Mouse (Mus musculus) layer of hippocampus, adult 6 months (tissue): ENCODE results near the gene Efr3b. TPM values are rescaled to one million over a fixed set of nuclear protein-coding genes. Genes with fewer than 3 reads are reported as not detected.

Experiments used
- long read RNA-seq, 2 experiments: library from polyadenylated mRNA; unstranded; transcript quantifications; one replicate each; pipeline ENCODE4 v2.0.0; 2019 to 2020
- polyA plus RNA-seq: library from polyadenylated mRNA; unstranded; fragments of <200 nt; fragmentation: Nextera tagmentation; gene quantifications from 2 replicates; pipeline ENCODE4 v1.2.3, GENCODE M21; 2021

The Efr3b gene
- 31.2 and 34.8 TPM in 2 replicates for polyA plus RNA-seq
- long read RNA-seq, experiment 1, full-length matches to known transcripts: 1 of 20 reads
- long read RNA-seq, experiment 1, partial matches to known transcripts: 2 of 20 reads
- long read RNA-seq, experiment 1, other reads (novel, unspliced or antisense): 17 of 20 reads
- long read RNA-seq, experiment 2, full-length matches to known transcripts: 7 of 78 reads
- long read RNA-seq, experiment 2, partial matches to known transcripts: 11 of 78 reads
- long read RNA-seq, experiment 2, other reads (novel, unspliced or antisense): 60 of 78 reads

DNA sequence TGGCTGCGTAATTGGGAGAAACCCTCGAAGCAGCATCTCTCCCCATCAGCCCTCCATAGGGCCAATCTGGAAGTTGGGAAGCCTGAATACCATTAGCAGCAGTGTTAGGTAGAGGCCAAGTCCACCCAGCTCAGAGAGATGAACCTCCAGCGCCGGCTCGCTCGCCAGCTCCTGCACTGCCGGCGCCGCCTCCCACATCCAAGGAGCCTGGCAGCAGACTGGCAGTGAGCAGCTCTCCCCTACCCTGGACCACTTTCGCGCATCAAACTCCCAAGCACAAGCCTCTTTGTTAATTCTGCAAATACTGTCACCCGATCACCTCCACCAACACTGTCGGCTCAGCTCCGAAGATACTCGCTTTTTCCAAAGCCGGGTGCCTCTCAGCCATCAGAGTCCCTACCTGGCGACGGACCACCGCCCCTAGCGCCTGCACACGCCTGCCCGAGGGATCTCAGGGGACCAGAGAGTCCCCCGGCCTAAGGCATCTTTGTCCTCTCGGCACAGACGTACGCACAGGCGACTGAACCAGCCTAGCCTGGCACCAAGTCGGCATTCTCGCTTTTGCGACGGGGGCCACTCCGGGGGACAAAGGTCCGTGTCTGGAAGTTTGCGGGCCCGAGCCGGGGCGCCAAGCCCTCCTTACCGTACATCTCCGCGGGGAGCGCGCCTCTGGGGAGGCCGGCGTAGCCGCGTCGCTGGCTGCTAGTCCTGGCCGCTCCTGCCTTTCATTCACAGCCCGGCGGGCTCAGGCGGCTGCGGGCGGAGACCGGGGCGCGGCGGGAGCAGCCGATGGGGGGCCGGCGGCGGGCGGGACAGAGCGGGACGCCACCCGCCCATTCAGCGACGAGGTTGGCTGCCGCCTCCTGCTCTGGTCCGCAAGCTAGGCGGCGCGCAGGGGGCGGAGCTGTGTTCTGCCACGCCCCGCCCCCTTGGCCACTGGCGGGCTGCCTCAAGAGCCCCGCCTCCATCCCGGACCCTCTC is at the start of gene Efr3b:
Gene Efr3b (minus strand): TSS at position 855 of the 981 bp plus-strand sequence.

DNA sequence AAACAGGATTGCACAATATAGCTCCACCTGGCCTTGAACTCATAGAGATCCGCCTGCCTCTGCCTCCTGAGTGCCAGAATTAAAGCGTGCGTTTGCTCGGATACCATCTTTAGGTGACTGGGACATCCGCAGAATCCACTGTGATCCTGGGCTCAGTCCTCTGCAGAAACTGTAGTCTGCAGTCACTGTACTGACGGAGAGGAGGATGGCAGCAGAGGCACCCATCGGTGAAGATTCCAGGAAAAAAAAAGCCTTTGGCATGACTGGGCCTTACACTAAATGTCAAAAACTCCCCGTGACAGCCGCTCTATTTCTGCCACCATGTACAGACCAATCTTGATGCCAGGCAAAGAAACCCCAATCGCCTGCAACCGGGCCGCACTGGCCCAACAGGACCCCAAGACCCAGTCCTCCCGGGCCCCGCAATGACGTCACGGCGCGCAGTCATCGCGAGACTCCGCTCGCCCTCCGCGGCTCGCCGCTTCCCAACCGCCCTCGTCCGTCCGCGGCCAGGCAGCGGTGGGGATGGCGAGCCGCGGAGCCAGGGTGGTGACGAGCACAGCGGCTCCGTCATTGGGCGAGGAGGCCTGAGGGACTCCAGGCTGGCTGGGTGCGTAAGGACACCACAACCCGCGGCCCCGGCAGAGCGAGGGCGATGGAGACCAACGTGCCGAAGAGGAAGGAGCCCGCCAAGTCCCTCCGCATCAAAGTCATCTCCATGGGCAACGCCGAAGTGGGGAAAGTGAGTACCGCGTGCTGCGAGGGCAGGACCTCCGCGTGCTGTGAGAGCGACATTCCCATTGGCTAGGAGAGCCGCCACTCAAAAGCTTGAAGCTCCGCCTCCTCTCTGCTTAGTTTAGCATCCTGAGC is 43.7 kb upstream of the Efr3b start, which contains the start of gene Dnajc27:
Gene Dnajc27 (plus strand): TSS at position 452 of the 870 bp plus-strand sequence.

DNA sequence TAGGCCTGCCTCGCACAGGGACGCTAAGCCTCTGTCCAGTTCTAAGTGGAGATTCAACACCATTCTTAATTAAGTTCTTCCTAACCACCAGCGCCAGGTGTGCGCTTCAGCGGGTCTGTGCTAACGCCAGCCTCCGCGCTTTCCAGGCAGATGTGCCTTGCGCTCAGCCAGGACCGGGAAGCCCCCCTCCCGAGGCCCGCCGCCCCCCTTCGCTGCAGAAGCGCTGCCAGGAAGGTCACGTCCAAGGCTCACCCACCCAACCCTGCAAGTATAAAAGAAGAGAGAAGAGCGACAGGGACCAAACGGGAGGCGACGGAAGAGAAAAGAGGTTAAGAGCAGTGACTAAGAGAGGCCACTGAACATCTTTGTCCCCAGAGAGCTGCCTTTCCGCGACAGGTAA is 84.1 kb downstream of the Efr3b start, which contains the start of gene Pomc:
Gene Pomc (plus strand): TSS at position 301 of the 400 bp plus-strand sequence.

Other genes starting within 250 kb of the Efr3b start
- 22.0 and 28.0 TPM in 2 replicates for gene Dnmt3a, start 232.9 kb downstream of the Efr3b start, polyA plus RNA-seq
- 5.3 and 6.1 TPM in 2 replicates for gene Pomc, start 84.0 kb downstream of the Efr3b start, polyA plus RNA-seq
- gene Dnajc27, start 43.7 kb upstream of the Efr3b start, polyA plus RNA-seq: 37.9 and 39.7 TPM in 2 replicates
- 18.2 and 25.1 TPM in 2 replicates for gene Adcy3, start 94.2 kb upstream of the Efr3b start, polyA plus RNA-seq
- gene Ptrhd1, start 195.1 kb upstream of the Efr3b start, polyA plus RNA-seq: 9.4 and 10.3 TPM in 2 replicates
- 0.84 and 1.1 TPM in 2 replicates for gene Cenpo, start 195.4 kb upstream of the Efr3b start, polyA plus RNA-seq